Mouse (Mus musculus): ENCODE results near the gene Mycl. TPM values are rescaled to one million over a fixed set of nuclear protein-coding genes. Genes with fewer than 3 reads are reported as not detected.

Gene Mycl
- total and polyA plus RNA-seq, 3 experiments: not detected

- Histone ChIP-seq H3K9me3 (replicated peaks; ENCODE audit: insufficient read depth, low read length) (no peaks in the 10 kb centered on the region), H3K36me3 (ENCODE audit: control insufficient read depth in 1 of 2, insufficient read depth in 2 of 2, low read length in 2 of 2) (no peaks in the 10 kb centered on the region), H3K4me3 (ENCODE audit: control insufficient read depth in 1 of 2, insufficient read depth in 1 of 2, low read depth in 2 of 2, low read length in 2 of 2) (no peak overlapping the region), H3K4me1 (ENCODE audit: control insufficient read depth in 1 of 2, insufficient read depth in 2 of 2, low read length in 2 of 2) (no peaks in the 10 kb centered on the region), H3K9ac (ENCODE audit: control insufficient read depth, low read depth, low read length, poor library complexity, severe bottlenecking) (no peak overlapping the region), H3K27ac (ENCODE audit: control insufficient read depth, low read depth, low read length) (no peak overlapping the region), H3K27me3 (ENCODE audit: control insufficient read depth in 1 of 2, insufficient read depth in 2 of 2, low read length in 2 of 2) (peaks cover 3 to 11% of the 10 kb centered on the region in 2 experiments; a peak in 3 of 4 replicates), H3K79me2 (ENCODE audit: control insufficient read depth, insufficient read depth, low read length, poor library complexity) (no peaks in the 10 kb centered on the region)
- no peak for DNase-seq (ENCODE audit: low read depth, low spot score)
- TF ChIP-seq SMC3 (IDR thresholded peaks at IDR 0.05; ENCODE audit: low read depth, low read length) (no peak), UBTF (IDR thresholded peaks at IDR 0.05; ENCODE audit: borderline replicate concordance, insufficient read depth, low read depth, low read length) (no peak), POLR2AphosphoS5 (IDR thresholded peaks at IDR 0.05; ENCODE audit: borderline replicate concordance, low read depth, low read length) (no peak), RCOR1 (IDR thresholded peaks at IDR 0.05; ENCODE audit: low read depth, low read length) (no peak), MXI1 (IDR thresholded peaks at IDR 0.05; ENCODE audit: low read depth, low read length) (no peak), ETS1 (IDR thresholded peaks at IDR 0.05; ENCODE audit: low read depth, low read length) (no peak)
Observed at GRCm38 (mm10) chr4:122998537-122999262, 3.2 kb downstream of the Mycl start.

GRCm38 (mm10) chr4:122999263-122999691 is 3.8 kb downstream of the Mycl start:
- Histone ChIP-seq H3K9me3 (replicated peaks; ENCODE audit: insufficient read depth, low read length) (no peaks in the 10 kb centered on the region), H3K4me3 (ENCODE audit: control insufficient read depth in 1 of 2, insufficient read depth in 1 of 2, low read depth in 2 of 2, low read length in 2 of 2) (no peak overlapping the region), H3K4me1 (ENCODE audit: control insufficient read depth in 1 of 2, insufficient read depth in 2 of 2, low read length in 2 of 2) (no peaks in the 10 kb centered on the region), H3K79me2 (ENCODE audit: control insufficient read depth, insufficient read depth, low read length, poor library complexity) (no peaks in the 10 kb centered on the region), H3K27me3 (ENCODE audit: control insufficient read depth in 1 of 2, insufficient read depth in 2 of 2, low read length in 2 of 2) (peaks cover 3 to 11% of the 10 kb centered on the region in 2 experiments; a peak in 3 of 4 replicates), H3K36me3 (ENCODE audit: control insufficient read depth in 1 of 2, insufficient read depth in 2 of 2, low read length in 2 of 2) (no peaks in the 10 kb centered on the region), H3K27ac (ENCODE audit: control insufficient read depth, low read depth, low read length) (no peak overlapping the region), H3K9ac (ENCODE audit: control insufficient read depth, low read depth, low read length, poor library complexity, severe bottlenecking) (no peak overlapping the region)
- DNase-seq (ENCODE audit: low read depth, low spot score): no peak
- TF ChIP-seq TCF12 (IDR thresholded peaks at IDR 0.05; ENCODE audit: low read depth, low read length): no peak

DNA sequence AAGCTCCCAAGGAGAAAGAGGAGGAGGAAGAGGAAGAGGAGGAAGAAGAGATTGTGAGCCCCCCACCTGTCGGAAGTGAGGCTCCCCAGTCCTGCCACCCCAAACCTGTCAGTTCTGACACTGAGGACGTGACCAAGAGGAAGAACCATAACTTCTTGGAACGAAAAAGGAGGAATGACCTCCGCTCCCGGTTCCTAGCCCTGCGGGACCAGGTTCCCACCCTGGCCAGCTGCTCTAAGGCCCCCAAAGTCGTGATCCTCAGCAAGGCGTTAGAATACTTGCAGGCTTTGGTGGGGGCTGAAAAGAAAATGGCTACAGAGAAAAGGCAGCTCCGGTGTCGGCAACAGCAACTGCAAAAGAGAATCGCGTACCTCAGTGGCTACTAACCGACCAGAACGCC is 4.7 kb downstream of the Mycl start:
- H3K27ac ChIP-seq (ENCODE audit: control insufficient read depth, low read depth, low read length): no peak overlapping the region
- no peak overlapping the region for H3K9ac ChIP-seq (ENCODE audit: control insufficient read depth, low read depth, low read length, poor library complexity, severe bottlenecking)
- peaks cover 3 to 11% of the 10 kb centered on the region in 2 experiments; a peak in 3 of 4 replicates for H3K27me3 ChIP-seq (ENCODE audit: control insufficient read depth in 1 of 2, insufficient read depth in 2 of 2, low read length in 2 of 2)
- no peak overlapping the region for H3K4me3 ChIP-seq (ENCODE audit: control insufficient read depth in 1 of 2, insufficient read depth in 1 of 2, low read depth in 2 of 2, low read length in 2 of 2)
- TF ChIP-seq NRF1 (IDR thresholded peaks at IDR 0.05; ENCODE audit: insufficient read depth, low read depth, low read length, poor library complexity, severe bottlenecking) (no peak), BHLHE40 (IDR thresholded peaks at IDR 0.05; ENCODE audit: borderline replicate concordance, low read depth, low read length) (no peak), USF2 (IDR thresholded peaks at IDR 0.05; ENCODE audit: borderline replicate concordance in 1 of 2, insufficient read depth in 1 of 2, low read depth in 1 of 2, low read length in 2 of 2) (no peak), ELF1 (IDR thresholded peaks at IDR 0.05; ENCODE audit: low read depth, low read length) (no peak), GABPA (IDR thresholded peaks at IDR 0.05; ENCODE audit: low read depth, low read length) (no peak), UBTF (IDR thresholded peaks at IDR 0.05; ENCODE audit: borderline replicate concordance, insufficient read depth, low read depth, low read length) (no peak)
- H3K79me2 ChIP-seq (ENCODE audit: control insufficient read depth, insufficient read depth, low read length, poor library complexity): no peaks in the 10 kb centered on the region
- H3K9me3 ChIP-seq (replicated peaks; ENCODE audit: insufficient read depth, low read length): no peaks in the 10 kb centered on the region
- no peaks in the 10 kb centered on the region for H3K4me1 ChIP-seq (ENCODE audit: control insufficient read depth in 1 of 2, insufficient read depth in 2 of 2, low read length in 2 of 2)
- H3K36me3 ChIP-seq (ENCODE audit: control insufficient read depth in 1 of 2, insufficient read depth in 2 of 2, low read length in 2 of 2): no peaks in the 10 kb centered on the region
- no peak for DNase-seq (ENCODE audit: low read depth, low spot score)
